Mouse (Mus musculus) heart, embryonic 12.5 days (tissue): ENCODE results near the gene Stk33. TPM values are rescaled to one million over a fixed set of nuclear protein-coding genes. Genes with fewer than 3 reads are reported as not detected.

Source experiments
- polyA plus RNA-seq: library from polyadenylated mRNA; unstranded; fragments of >200 nt; fragmentation: Nextera tagmentation; extraction: Ambion mirVana; gene quantifications from 2 replicates; pipeline ENCODE4 v1.2.1, GENCODE M21; 2016

Stk33 gene
- polyA plus RNA-seq, 1 experiment from 2014 or later, result 0.26 TPM

Other genes starting within 250 kb of the Stk33 start
- gene Trim66, start 69.1 kb upstream of the Stk33 start, polyA plus RNA-seq, result 0.03 TPM in 1 of 2 replicates, not detected in the other
- 80.5 and 83.4 TPM in 2 replicates for gene Rpl27a, start 80.1 kb upstream of the Stk33 start, polyA plus RNA-seq